Mouse (Mus musculus) retina, adult 2 months (tissue): ENCODE data around the gene Gpatch4.

Source experiments
- DNase-seq: peaks from one replicate; pipeline ENCODE4 v3.0.0-alpha.2; 2012; ENCODE audit warnings: low read depth, low spot score

Gene Gpatch4

GRCm38 (mm10) chr3:88030608-88031395 is 12.1 kb upstream of the Gpatch4 start:
- no peak for DNase-seq

- DNase-seq: no peak
These were observed 9.4 kb upstream of the Gpatch4 start for GRCm38 (mm10) chr3:88033506-88033905.

- DNase-seq: no peak
These were observed 7.2 kb upstream of the Gpatch4 start for GRCm38 (mm10) chr3:88035561-88036293.

GRCm38 (mm10) chr3:88049532-88049931 is 6.6 kb downstream of the Gpatch4 start:
- no peak for DNase-seq

GRCm38 (mm10) chr3:88057030-88057429 is 14.1 kb downstream of the Gpatch4 start:
- DNase-seq: no peak

GRCm38 (mm10) chr3:88057902-88058696 is 15.2 kb downstream of the Gpatch4 start, which contains the start of gene Naxe:
Naxe (minus strand) TSS chr3:88058495.
- DNase-seq: peak; percentile 78

- no peak for DNase-seq
These were observed 25.5 kb downstream of the Gpatch4 start for GRCm38 (mm10) chr3:88068386-88068785.

- peak; percentile 60 for DNase-seq
These were observed 28.9 kb downstream of the Gpatch4 start for GRCm38 (mm10) chr3:88071783-88072182.

GRCm38 (mm10) chr3:88073631-88074030 is 30.7 kb downstream of the Gpatch4 start:
- no peak for DNase-seq

GRCm38 (mm10) chr3:88074351-88074750 is 31.4 kb downstream of the Gpatch4 start:
- DNase-seq: no peak

- no peak for DNase-seq
These were observed 31.9 kb downstream of the Gpatch4 start for GRCm38 (mm10) chr3:88074766-88075165.

- DNase-seq: no peak
These were observed 34.5 kb downstream of the Gpatch4 start for GRCm38 (mm10) chr3:88077441-88077840.

- DNase-seq: no peak
These were observed 35.3 kb downstream of the Gpatch4 start, which contains the start of gene Ttc24 for GRCm38 (mm10) chr3:88078204-88078603. Ttc24 (minus strand) TSS chr3:88078304.

- peak; percentile 81 for DNase-seq
These were observed 38.7 kb downstream of the Gpatch4 start, which contains the start of gene Iqgap3 for GRCm38 (mm10) chr3:88081345-88082223. Iqgap3 (plus strand) TSS chr3:88081971.

- DNase-seq: no peak
These were observed 39.3 kb downstream of the Gpatch4 start for GRCm38 (mm10) chr3:88082224-88082618.

- no peak for DNase-seq
These were observed 39.8 kb downstream of the Gpatch4 start for GRCm38 (mm10) chr3:88082663-88083062.

GRCm38 (mm10) chr3:88084001-88084400 is 41.1 kb downstream of the Gpatch4 start:
- no peak for DNase-seq

- no peak for DNase-seq
These were observed 42.6 kb downstream of the Gpatch4 start for GRCm38 (mm10) chr3:88085459-88085858.

GRCm38 (mm10) chr3:88087688-88088087 is 44.8 kb downstream of the Gpatch4 start:
- no peak for DNase-seq

- no peak for DNase-seq
These were observed 47.2 kb downstream of the Gpatch4 start for GRCm38 (mm10) chr3:88090106-88090505.

- no peak for DNase-seq
These were observed 47.7 kb downstream of the Gpatch4 start for GRCm38 (mm10) chr3:88090616-88091015.
